ENCODE assay signal across 12 mouse cellular contexts in the genomic region with DNA sequence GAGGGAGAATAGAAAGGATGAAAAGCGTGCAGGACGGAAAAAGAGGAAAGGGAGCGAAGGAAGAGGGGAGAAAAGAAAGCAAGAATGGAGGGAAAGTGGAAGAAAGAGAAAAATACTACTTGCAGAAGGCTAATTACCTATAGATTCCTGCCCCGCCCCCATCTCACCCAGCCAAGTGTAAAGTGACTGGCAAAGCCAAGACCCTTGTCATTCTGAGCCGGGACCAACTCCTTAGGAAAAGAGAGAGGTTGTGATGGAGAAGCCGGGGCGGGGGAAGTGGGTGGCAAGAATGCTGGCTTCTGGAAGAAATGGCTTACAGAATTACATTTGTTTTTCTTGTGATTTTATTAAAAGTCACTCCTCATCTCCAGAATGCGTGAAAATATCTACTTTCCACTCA. TPM values are rescaled to one million over a fixed set of nuclear protein-coding genes. Genes with fewer than 3 reads are reported as not detected.
DNase-seq lines count a peak whose midpoint lies in the region; ATAC-seq and TF ChIP-seq lines count a peak whose summit lies in the region.
"Had no signal": no experiment of that assay in that cellular context is flagged by ENCODE, and none has a peak within 500 bp of the region (broad histone marks: within the 10 kb centered on the region; RNA-seq: fewer than 3 reads in every experiment).

No protein-coding gene starts in this region.

- no peaks in the 10 kb centered on the region for H3K9me3 ChIP-seq in hindbrain, embryonic 10.5 days
- H3K9me3 ChIP-seq in hindbrain, embryonic 16.5 days (ENCODE audit: control insufficient read depth, low read length), result no peaks in the 10 kb centered on the region
- no peaks in the 10 kb centered on the region for H3K9me3 ChIP-seq in embryonic facial prominence, embryonic 14.5 days (ENCODE audit: control insufficient read depth, low read length)
- no peaks in the 10 kb centered on the region for H3K9me3 ChIP-seq in limb, embryonic 12.5 days

- DNase-seq in hindbrain, embryonic 10.5 days (ENCODE audit: low spot score), result peak; percentile 31
- DNase-seq in brain, embryonic 14.5 days (ENCODE audit: low read depth), result peak; percentile 56
- DNase-seq in embryonic facial prominence, embryonic 14.5 days (ENCODE audit: low spot score), result no peak
- no peak for DNase-seq in ovary, postnatal 10 days (ENCODE audit: low spot score)
- DNase-seq in kidney, postnatal 36 days, result no peak
- DNase-seq: kidney, adult 2 months; layer of hippocampus, postnatal 36 days; thymus, postnatal 36 days had no signal

- no peaks in the 10 kb centered on the region for H3K36me3 ChIP-seq in hindbrain, embryonic 10.5 days
- no peaks in the 10 kb centered on the region for H3K36me3 ChIP-seq in hindbrain, embryonic 16.5 days (ENCODE audit: control insufficient read depth, insufficient read depth, low read length)
- H3K36me3 ChIP-seq in embryonic facial prominence, embryonic 14.5 days (ENCODE audit: control insufficient read depth, insufficient read depth, low read length), result no peaks in the 10 kb centered on the region
- H3K36me3 ChIP-seq in limb, embryonic 12.5 days, result no peaks in the 10 kb centered on the region

- H3K9ac ChIP-seq in hindbrain, embryonic 16.5 days (ENCODE audit: low read depth, low read length), result no peak overlapping the region
- no peak overlapping the region for H3K9ac ChIP-seq in embryonic facial prominence, embryonic 14.5 days (ENCODE audit: low read depth, low read length)
- no peak overlapping the region for H3K9ac ChIP-seq in limb, embryonic 12.5 days (replicated peaks)

- peaks cover 22% of the 10 kb centered on the region for H3K4me1 ChIP-seq in hindbrain, embryonic 10.5 days (replicated peaks)
- peaks cover 9% of the 10 kb centered on the region for H3K4me1 ChIP-seq in hindbrain, embryonic 16.5 days (ENCODE audit: control insufficient read depth, insufficient read depth, low read depth, low read length)
- H3K4me1 ChIP-seq in embryonic facial prominence, embryonic 14.5 days (ENCODE audit: control insufficient read depth, insufficient read depth, low read length), result peaks cover 8% of the 10 kb centered on the region; the same call in 1 of the 2 replicates
- H3K4me1 ChIP-seq in limb, embryonic 12.5 days (replicated peaks), result peaks cover 20% of the 10 kb centered on the region

- H3K4me2 ChIP-seq in hindbrain, embryonic 16.5 days (ENCODE audit: low read length), result no peak overlapping the region
- H3K4me2 ChIP-seq in embryonic facial prominence, embryonic 14.5 days (ENCODE audit: low read depth, low read length), result peak overlapping the region; percentile 61; the same call in 1 of the 2 replicates
- H3K4me2 ChIP-seq in limb, embryonic 12.5 days, result peak overlapping the region; percentile 65

- TF ChIP-seq CTCF in brain, embryonic 14.5 days (IDR thresholded peaks at IDR 0.05; ENCODE audit: borderline replicate concordance, extremely low read depth, insufficient read depth, insufficient read length), result no peak

- no peak for ATAC-seq in hindbrain, embryonic 16.5 days
- ATAC-seq in embryonic facial prominence, embryonic 14.5 days (ENCODE audit: low read depth), result no peak
- ATAC-seq in limb, embryonic 12.5 days (ENCODE audit: insufficient number of reproducible peaks, insufficient read depth, low FRiP score, low TSS enrichment, low read depth), result no peak

- peak overlapping the region; percentile 47; the same call in 1 of the 2 replicates for H3K4me3 ChIP-seq in hindbrain, embryonic 10.5 days
- H3K4me3 ChIP-seq in hindbrain, embryonic 16.5 days (ENCODE audit: low read length), result no peak overlapping the region
- H3K4me3 ChIP-seq in embryonic facial prominence, embryonic 14.5 days (ENCODE audit: low read depth, low read length), result peak overlapping the region; percentile 34
- peak overlapping the region; percentile 37; the same call in 1 of the 2 replicates for H3K4me3 ChIP-seq in limb, embryonic 12.5 days (replicated peaks)

- H3K27me3 ChIP-seq in hindbrain, embryonic 10.5 days (ENCODE audit: insufficient read depth, poor library complexity, severe bottlenecking), result peaks cover 100% of the 10 kb centered on the region
- H3K27me3 ChIP-seq in hindbrain, embryonic 16.5 days (replicated peaks; ENCODE audit: control insufficient read depth, insufficient read depth, low read length), result peaks cover 63% of the 10 kb centered on the region
- H3K27me3 ChIP-seq in embryonic facial prominence, embryonic 14.5 days (replicated peaks; ENCODE audit: control insufficient read depth, insufficient read depth, low read length), result peaks cover 93% of the 10 kb centered on the region
- peaks cover 94% of the 10 kb centered on the region for H3K27me3 ChIP-seq in limb, embryonic 12.5 days

- 3% methylated on average over 8 of the region's 8 CpGs for WGBS in hindbrain, embryonic 10.5 days
- WGBS in hindbrain, embryonic 16.5 days, result 3% methylated on average over 8 of the region's 8 CpGs
- WGBS in embryonic facial prominence, embryonic 14.5 days, result 2% methylated on average over 8 of the region's 8 CpGs
- WGBS in limb, embryonic 12.5 days, result 1% methylated on average over 8 of the region's 8 CpGs

- no peak overlapping the region for H3K27ac ChIP-seq in hindbrain, embryonic 10.5 days
- no peak overlapping the region for H3K27ac ChIP-seq in hindbrain, embryonic 16.5 days (ENCODE audit: low read depth, low read length)
- no peak overlapping the region for H3K27ac ChIP-seq in embryonic facial prominence, embryonic 14.5 days (replicated peaks; ENCODE audit: low read depth, low read length)
- H3K27ac ChIP-seq in limb, embryonic 12.5 days, result no peak overlapping the region

- no peak for TF ChIP-seq POLR2A in brain, embryonic 14.5 days (IDR thresholded peaks at IDR 0.05; ENCODE audit: borderline replicate concordance, extremely low read depth, insufficient read depth, insufficient read length, poor library complexity, severe bottlenecking)

RNA-seq across cellular contexts. Expression of a gene that starts 5.9 kb away (rescaled TPM):
- polyA plus RNA-seq in hindbrain, embryonic 10.5 days (2016; fragmentation: Nextera tagmentation; extraction: Ambion mirVana), result 2.2 and 4.0 TPM in 2 replicates
- polyA plus RNA-seq in hindbrain, embryonic 16.5 days (2015; fragmentation: Nextera tagmentation; extraction: Ambion mirVana), result 5.0 and 6.2 TPM in 2 replicates
- polyA plus RNA-seq in brain, embryonic 14.5 days (2012; rRNA removed), result 19.3 and 42.9 TPM in 2 replicates
- polyA plus RNA-seq in embryonic facial prominence, embryonic 14.5 days (2014; fragmentation: Nextera tagmentation; extraction: Ambion mirVana), result not detected in 2 replicates
- polyA plus RNA-seq in limb, embryonic 12.5 days (2016; fragmentation: Nextera tagmentation; extraction: Ambion mirVana), result not detected in 2 replicates
- polyA plus RNA-seq: kidney, adult 2 months; lung, embryonic 16.5 days; spleen, adult 2 months had no signal

Comparison
In these comparisons a context has a peak if more than half of its experiments do, and no peak if none do; other contexts are left out.
1. DNase-seq: peak in hindbrain, embryonic 10.5 days (single experiment) and brain, embryonic 14.5 days (single experiment); none in embryonic facial prominence, embryonic 14.5 days (single experiment), ovary, postnatal 10 days (single experiment) and kidney, postnatal 36 days (0 of 2).